Mouse (Mus musculus): ENCODE data around the gene Fgfr2.

Fgfr2 gene

DNA sequence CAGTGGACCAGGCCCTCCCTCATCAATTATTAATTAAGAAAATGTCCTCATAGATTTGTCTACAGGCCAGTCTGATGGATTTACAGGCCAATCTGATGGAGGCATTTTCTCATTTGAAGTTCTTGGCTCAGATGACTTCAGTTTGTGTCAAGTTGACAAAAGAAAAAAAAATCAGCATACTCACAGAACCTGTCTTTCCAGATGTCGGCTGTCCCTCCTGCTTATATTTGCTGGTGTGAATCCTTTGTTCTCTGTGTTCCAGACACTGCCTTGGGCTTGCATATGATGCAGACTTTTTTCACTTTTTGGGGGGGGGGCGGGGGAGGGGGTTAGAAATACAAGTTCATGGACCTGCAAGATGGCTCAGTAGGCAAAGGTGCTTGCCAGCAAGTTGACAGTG lies 1472.9 kb downstream of the Fgfr2 start:
- no peak for DNase-seq (ENCODE audit: low read depth, low spot score)

DNA sequence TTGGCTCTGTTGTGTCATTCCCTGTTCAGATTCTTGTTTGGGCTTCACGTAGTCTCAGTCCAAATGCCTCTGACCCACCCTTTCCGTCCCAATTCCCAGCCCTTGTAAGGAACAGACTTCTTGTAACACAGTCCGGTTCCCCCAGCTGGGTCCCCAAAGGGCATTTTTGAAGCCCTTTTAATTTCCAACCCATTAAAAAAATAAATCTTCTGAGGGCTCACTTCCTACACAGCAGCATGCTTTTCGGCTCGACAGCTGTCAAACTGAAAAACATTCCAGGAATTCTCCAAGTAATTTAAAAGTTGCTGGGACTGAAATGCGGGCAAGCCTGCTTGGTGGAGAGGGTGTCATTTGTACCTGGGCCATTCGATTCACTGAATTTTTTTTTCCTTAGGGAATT lies 1474.9 kb downstream of the Fgfr2 start:
- no peak for DNase-seq (ENCODE audit: low read depth, low spot score)

DNA sequence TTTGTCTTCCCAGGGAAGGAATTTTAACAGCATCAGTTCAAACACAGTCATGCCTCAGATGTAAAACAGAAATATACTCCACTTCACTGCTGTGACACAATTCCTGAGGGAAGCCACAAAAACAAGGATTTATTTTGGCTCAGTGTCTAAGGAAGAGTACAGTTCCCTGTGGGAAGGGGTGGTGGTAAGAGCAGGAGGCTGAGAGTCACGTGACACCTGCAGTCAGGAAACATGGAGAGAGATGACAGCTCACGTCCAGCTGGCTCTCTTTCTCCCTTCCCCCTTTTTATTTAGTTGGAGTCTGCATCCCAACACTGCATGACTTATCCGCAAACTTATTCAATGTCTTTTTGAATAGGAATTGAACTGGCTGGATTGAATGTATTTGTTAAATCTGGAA lies 1475.6 kb downstream of the Fgfr2 start:
- no peak for DNase-seq (ENCODE audit: low read depth, low spot score)

DNA sequence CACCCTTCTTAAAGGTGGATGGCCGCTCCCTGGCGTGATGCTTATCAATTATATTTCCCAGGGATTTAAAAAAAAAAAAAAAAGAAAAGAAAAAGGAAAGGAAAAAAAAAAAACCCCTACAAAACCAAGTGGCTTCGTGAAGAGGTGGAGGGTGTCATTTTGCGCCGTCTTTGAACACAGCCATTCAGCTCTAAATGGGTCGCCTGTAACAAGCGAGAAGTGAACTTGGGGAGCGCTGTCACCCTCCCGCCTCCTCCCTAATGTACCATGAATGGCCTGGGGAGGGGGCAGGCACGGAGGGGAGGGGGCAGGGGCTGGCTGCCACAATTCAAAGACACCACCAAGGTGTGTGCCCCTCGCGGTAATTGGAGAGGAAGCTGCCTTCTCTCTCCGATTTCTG lies 1478.6 kb downstream of the Fgfr2 start:
- DNase-seq (ENCODE audit: low read depth, low spot score), result no peak

DNA sequence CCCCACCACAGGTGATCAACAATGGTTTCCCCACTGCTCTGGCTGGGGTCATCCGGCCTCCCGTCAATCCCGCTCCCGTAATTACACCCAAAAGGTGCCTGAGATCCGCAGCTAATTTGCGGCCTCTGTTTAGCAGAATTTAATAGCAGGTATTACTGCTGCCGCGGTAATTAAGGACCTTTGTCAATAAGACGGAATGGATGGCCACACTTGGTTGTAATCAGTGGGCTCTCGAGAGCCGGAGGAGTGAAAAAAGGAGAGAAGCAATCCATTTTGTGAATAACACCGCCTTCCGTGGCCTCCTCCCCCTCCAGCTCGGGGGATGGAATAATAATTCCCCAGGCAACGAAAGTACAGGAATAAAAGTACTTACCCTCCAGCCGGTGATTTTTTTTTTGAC lies 1479.1 kb downstream of the Fgfr2 start:
- no peak for DNase-seq (ENCODE audit: low read depth, low spot score)

DNA sequence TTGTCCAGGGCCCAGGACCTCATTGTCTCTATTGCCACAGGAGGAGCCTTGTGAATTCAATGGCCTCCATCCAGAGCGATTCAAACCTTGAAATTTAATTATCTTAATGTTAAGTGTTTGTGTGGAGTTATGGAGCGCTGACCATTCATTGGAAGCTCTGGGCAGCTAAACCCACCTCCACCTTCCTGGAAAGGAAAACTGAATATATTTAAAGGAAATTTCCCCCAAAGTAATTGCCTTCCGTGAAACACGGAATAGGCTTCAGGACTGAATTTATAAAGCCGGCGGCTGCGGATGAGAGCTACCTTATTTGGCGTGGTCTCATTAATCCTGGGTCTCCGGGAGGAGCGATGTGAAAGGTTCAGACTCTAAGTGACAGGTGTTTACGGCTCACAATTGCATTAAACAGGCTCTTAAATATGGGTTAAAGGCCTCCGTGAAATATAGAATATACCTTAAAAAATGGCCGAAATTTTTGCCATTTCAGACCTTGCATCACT lies 1479.8 kb downstream of the Fgfr2 start:
- DNase-seq (ENCODE audit: low read depth, low spot score), result no peak

DNA sequence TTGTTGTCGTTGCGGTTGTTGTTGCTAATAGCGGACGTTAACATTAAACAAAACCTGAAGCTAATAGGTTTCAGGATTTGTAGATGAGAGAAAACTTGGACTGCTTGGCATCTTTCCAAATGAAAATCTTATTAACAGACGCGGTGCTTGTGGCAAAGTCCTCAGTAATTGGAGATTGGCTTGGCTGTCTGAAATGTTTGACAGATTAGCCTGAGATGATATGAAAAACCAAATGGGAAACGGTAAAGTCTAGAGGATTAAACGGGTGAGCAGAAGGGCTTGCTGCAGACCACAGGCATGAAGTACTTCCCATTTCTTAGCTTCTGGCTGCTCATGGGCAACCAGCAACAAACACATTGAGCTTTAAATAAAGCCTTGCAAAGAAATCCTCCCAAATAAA lies 1493.6 kb downstream of the Fgfr2 start:
- no peak for DNase-seq (ENCODE audit: low read depth, low spot score)

DNA sequence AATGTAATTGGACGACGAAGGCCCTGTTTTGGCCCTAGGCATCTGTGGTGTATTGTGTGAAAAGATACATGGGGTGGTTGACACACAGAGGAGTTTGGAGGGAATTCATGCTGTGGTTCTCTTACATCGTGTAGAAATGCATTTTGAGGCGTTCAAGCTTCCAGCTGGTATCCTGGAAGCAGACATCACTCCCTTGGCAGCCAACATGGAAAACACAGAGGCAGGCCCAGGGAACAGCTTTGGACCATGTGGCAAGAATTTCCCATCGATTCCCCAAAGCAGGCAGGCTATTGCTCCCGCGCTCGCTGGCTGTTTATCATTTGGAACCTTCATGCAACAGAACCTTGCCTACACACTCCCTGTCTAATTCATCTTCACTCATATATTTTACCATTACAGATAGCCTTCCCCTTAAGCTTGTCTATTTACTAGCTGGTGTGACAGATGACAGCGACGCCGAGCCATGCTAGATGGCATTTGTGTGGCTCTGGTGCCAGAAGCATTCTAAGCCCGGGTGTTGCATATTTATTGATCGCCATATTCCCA lies 1494.2 kb downstream of the Fgfr2 start:
- DNase-seq (ENCODE audit: low read depth, low spot score), result no peak

DNA sequence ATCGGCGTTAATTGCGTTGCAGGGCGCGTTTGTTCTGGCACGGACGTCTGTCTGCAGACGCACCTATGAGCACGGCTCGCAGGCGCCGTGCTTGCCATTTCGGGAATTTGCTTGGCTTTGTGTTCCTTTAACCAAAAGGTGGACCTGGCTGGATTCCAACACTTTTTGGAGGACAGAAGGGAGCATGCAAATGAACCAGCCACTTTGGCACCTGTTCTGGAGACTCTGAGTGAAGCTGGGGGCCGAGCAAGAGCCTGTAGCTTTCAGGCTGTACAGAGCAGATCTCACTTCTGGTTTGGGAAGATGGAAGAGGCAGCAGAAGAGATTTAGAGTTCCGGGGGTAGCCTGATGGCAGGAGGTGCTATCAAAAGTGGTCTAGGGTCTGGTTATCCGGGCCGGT lies 1494.8 kb downstream of the Fgfr2 start:
- DNase-seq (ENCODE audit: low read depth, low spot score), result no peak

DNA sequence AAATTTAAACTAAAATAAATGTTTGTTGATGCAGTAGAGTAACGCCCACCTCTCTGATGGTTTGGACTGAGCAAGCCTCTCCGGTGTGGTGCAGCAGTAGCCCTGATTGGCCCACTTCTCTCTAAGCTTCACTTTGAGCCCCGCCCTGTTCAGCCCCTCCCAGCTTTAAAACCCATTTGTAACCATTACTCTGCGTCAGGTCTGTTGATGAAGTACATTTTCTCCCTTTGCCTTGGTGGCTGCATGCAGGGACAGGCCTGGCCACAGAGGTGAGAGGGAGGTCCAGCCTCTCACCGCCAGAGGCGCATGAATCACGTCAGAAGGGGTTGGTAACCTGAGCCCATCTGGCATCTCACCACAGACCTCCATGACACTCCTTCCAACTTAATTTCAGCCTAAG lies 1513.5 kb downstream of the Fgfr2 start:
- DNase-seq (ENCODE audit: low read depth, low spot score), result peak; percentile 49

DNA sequence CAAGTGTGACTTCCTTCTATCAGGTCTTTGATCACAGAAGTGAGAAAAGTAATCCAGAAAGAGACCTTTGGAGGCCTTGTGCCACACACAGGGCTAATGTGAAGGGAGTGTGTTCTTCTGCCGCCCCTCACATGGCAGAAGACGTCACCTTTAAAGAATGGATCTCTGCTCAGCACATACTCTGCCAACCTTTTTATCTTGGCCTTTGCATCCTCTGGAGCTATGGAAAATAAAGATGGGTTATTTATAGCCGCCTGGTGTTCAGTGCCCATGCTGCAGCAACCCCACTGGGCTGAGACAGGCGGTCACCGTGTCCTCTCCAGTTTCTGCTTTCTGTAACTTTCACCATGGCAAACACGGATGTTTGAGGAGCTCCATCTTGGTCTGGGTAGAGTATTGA lies 1515.1 kb downstream of the Fgfr2 start:
- DNase-seq (ENCODE audit: low read depth, low spot score), result no peak

DNA sequence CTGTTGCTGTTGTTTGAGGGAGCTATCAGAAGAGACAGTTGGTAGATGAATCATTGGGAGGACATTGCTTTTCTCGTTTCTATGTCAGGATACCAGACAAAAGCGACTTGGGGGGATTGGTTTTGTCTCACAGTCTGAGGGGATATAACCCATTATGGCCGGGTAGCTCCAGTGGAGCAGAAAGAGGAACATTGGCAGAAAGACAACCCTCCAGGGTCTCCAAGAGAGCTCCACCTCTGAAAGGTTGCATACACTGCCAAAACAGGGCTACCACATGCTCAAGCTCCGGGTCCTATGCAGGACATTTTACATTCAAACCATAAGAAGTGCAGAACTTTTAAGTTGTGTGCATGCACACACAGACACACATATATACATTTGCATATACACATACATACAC lies 1517.7 kb downstream of the Fgfr2 start:
- no peak for DNase-seq (ENCODE audit: low read depth, low spot score)

DNA sequence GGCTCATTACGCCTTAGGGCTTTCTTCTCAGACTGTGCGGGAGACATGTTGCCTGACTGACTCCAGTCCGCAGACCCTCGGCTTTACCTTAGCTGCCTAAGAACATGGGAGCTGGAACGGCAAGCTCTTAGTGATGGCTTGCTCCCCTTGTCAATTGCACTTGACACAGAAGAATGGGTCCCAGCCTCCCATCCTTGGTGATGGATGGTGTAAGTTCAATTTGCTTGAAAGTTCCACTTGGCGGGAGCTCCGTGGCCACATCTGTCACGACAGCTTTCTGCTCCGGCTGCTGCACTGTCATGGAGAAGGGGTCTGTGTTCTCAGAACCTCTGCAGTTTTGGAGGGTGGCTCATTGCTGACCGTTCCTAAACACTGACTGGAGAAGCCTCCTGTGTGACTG lies 1518.2 kb downstream of the Fgfr2 start:
- no peak for DNase-seq (ENCODE audit: low read depth, low spot score)

DNA sequence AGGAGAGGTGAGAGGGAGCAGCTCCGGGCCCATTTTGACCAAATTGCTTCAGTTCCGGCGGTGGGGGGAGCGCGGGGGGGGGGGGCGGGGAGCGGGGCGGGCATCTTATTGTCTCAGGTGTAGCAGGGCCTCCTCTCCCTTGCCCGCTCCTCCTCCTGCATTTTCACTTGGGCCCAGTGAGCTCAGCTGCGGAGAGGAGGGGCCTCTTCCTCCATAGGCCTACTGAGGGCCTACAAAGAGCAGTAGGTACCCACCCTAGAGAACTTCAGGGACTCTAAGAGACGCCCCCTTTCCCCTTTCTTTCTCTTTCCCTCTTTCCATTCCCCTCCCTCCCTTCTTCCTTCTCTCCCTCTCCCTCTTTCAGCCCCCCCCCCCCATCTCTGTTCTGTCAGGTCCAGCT lies 1520.0 kb downstream of the Fgfr2 start:
- peak; percentile 11 for DNase-seq (ENCODE audit: low read depth, low spot score)

DNA sequence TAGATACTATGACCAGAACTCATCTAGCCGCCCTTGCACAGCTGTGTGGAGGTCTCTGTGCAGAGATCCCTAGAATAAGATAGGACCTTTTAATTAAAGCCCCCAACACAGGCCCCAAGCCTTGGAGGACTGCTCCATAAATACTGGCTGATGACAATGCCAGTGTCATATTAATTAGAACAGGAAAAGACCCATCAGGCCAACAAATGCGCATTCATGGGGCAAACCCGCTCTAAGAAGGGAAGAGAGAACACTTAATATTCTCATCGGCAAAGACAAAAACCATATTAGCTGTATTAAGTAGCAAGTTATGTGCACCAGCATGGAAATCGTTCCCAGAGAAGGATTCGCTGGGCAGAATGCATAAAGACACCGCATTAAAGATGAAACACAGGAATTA lies 1521.0 kb downstream of the Fgfr2 start:
- no peak for DNase-seq (ENCODE audit: low read depth, low spot score)

DNA sequence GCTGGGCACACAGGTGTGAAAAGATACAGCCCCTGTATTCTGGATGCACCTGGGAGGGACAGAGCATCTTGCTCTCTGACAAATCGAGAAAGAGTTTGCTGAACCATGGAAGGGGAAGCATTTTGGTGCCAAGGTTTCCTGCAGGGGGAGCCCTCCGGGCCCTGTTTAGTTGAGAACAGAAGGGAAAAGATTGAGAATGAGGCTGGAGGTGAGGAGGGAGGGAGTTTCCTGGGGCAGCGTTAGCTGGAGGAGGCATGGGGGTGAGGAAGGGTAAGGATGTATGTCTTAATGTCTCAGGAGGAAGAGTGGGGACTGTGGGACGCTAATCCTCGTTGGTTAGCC lies 1524.7 kb downstream of the Fgfr2 start:
- peak; percentile 42 for DNase-seq (ENCODE audit: low read depth, low spot score)

DNA sequence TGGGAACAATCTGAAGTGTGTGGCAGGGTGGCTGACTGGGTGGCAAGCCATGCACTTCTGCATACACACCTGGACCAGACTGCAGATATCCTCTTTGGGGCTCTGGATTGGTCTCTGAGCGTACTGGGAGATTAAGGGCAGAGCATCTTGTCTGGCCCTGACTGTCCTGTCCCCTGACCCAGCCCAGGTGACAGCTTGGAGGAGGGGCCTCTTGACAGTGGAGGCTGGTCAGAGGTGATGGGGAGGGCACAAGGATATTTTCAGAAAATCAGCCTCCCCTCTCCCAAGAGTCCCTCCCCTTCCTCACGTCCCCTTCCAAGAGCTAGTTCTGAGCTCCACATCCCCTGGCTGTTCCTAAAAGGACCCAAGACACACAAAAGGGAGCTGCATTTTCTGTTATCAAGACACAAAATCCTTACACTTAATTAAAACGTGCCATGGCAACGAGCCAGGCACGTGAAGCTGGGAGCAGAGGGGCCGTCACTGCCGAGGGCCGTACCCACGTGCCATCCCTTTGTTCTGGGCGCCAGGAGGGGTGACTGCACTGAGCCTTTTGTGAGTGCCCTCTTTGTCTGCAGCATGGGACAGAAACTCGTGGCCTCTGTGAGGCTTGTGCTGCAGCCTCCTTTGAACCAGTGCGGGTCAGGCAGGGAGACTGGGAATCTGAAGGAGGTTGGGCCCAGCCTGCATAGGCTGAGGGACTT lies 1525.2 kb downstream of the Fgfr2 start:
- DNase-seq (ENCODE audit: low read depth, low spot score), result no peak

DNA sequence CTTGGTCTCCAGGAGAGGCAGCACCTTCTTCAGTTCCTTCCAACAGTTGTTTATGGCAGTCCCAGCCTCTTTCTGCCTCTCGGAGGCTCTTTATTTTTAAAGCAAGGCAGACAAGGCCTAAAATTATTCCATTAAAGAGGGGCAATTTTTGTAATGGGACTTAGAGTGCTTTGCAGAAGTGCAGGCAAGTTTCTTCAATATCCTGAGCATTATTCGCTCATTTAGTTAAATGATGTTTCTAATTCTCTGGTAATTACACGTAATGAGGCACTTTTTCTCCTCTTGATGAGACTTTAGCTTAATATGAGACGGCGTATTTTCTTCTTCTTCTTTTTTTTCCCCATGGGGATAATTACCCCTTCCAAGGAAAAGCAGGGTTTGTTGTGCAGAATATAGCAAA lies 1537.6 kb downstream of the Fgfr2 start:
- DNase-seq (ENCODE audit: low read depth, low spot score), result no peak

DNA sequence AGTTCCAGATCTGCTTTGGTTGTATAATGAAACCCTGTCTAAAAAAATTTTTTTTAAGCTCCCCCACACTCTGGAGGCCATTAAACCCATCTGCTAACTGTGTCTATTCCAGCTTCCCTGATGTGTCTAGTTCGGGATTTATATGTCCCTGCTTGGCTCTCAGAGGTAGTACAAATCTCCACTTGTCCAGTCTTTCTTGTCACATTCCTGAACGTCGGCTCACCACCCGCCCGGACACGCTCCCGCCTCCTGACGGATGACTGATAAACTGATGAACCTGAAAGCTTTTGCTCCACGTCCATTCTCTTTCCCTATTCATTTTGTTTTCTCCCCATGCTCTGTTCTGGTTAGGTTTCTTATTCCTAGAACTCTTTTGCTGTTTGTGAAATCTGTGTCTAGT lies 1541.0 kb downstream of the Fgfr2 start:
- DNase-seq (ENCODE audit: low read depth, low spot score), result no peak

DNA sequence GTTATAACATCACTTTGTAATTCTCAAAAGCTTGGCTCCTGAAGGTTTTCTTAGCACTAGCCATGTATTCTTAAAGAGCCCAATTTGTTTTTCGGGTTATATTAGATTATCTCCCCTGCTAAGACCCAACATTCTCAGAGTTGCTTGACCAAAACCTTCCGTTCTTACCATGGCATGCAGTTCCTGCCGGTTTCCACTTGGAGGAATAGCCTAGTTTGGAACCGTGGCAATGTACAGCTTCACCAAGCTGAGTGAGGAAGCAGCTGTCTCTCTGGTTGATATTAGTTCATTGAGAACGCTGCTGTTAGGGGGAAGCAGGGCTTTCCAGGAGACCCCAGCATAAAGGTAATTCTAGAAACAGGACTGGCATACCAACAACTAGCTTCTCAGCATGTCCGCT lies 1547.9 kb downstream of the Fgfr2 start:
- no peak for DNase-seq (ENCODE audit: low read depth, low spot score)

DNA sequence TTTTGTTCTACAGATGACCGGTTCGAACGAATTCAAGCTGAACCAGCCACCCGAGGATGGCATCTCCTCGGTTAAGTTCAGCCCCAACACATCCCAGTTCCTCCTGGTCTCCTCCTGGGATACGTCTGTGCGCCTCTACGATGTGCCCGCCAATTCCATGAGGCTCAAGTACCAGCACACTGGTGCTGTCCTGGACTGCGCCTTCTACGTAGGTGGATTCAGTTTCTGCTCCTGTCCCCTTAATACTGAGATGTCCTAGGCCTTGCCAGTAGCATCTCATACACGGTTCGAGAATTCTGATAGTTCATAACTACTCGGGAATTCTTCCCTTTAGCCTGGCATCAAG lies 1562.5 kb downstream of the Fgfr2 start:
- peak; percentile 48 for DNase-seq (ENCODE audit: low read depth, low spot score)

DNA sequence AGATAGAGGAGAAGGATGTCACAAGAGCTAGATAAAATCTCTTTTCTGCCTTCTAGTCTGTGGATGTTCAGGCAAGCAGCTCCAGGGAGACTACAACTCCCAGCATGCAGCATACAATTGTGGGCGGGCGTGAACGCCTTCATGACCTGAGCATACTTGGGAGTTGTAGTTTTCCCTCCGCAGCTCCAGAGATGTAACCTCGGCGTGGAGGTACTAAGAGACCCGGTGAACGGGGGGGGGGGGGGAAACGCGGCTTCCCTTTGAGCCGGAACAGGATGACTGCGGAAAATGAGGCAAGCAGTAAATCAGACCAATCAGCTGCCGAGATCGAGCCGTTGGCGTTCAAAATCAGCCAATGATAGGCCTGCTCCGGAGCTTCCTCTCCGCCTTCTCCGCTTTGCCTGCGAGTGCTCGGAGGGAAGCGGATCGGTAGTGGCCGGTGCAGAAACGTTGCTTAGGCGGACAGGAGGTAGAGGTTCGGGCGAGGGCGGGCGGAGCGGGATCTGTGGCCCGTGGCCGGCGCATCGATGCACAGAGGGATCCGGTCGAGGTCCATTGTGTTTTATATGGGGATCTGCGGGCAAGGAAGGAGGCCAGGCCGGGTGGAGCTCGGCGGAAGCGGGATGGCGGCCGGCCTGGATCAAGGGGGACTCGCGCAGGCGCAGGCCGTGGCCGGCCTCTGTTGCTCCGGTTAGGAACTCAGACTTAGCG lies 1563.0 kb downstream of the Fgfr2 start, which contains the start of gene Bub3:
Bub3 (plus strand) TSS at position 237 of the 711 bp plus-strand sequence.
- DNase-seq (ENCODE audit: low read depth, low spot score), result peak; percentile 94

DNA sequence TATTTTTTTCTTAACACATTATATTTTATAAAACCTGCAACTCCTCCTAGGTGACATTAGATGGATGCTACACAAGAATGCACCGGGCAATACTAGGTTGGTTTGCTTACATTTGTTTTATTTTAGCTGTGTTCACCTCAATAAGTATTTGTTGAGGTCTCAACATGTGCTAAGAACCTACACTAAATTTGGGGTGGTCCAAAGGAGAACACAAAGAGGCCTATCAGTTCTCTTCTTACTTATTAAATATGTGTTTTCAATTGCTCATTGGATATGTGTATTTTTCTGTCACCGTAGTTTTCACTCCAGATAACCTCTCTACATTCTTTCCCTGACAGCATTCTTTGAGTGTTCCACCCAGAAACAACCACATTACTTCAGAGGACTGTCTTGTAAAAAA lies 1565.4 kb downstream of the Fgfr2 start:
- DNase-seq (ENCODE audit: low read depth, low spot score), result no peak

Measured in ES-CJ7 (cell line).